Mouse (Mus musculus) liver, embryonic 14.5 days (tissue): ENCODE data around the gene Ola1.

Source experiments
- CTCF ChIP-seq: IDR thresholded peaks from 2 replicates; pipeline ENCODE4 v1.5.1; 2016; ENCODE audit warnings: antibody characterized with exemption, low read depth, control low read depth
- EP300 ChIP-seq: IDR thresholded peaks from 2 replicates; pipeline ENCODE4 v1.6.1; 2016; ENCODE audit warnings: antibody characterized with exemption, low read depth

- TF ChIP-seq EP300 (no peak), CTCF (no peak)
These were observed 46.0 kb upstream of the Ola1 start for GRCm38 (mm10) chr2:73264611-73265195.
